In genomic region chr15:79321733-79322190, GRCm38 (mm10) we compare ENCODE assay signal across 15 mouse cellular contexts. TPM values are rescaled to one million over a fixed set of nuclear protein-coding genes. Genes with fewer than 3 reads are reported as not detected.
DNase-seq lines count a peak whose midpoint lies in the region; ATAC-seq lines count a peak whose summit lies in the region.
"Had no signal": no experiment of that assay in that cellular context is flagged by ENCODE, and none has a peak within 500 bp of the region (broad histone marks: within the 10 kb centered on the region; RNA-seq: fewer than 3 reads in every experiment).

No protein-coding gene starts in this region.

- H3K4me2 ChIP-seq in kidney, embryonic 15.5 days = no peak overlapping the region
- H3K4me2 ChIP-seq in liver, embryonic 11.5 days = peak overlapping the region; percentile 26
- no peak overlapping the region for H3K4me2 ChIP-seq in stomach, embryonic 14.5 days (replicated peaks; ENCODE audit: low read depth, low read length)
- H3K4me2 ChIP-seq: embryonic facial prominence, embryonic 12.5 days; hindbrain, embryonic 13.5 days; midbrain, embryonic 13.5 days had no signal

- no peak overlapping the region for H3K4me3 ChIP-seq in kidney, embryonic 15.5 days (replicated peaks)
- no peak overlapping the region for H3K4me3 ChIP-seq in liver, embryonic 11.5 days (ENCODE audit: low read depth, low read length)
- H3K4me3 ChIP-seq in stomach, embryonic 14.5 days (ENCODE audit: low read depth, low read length) = no peak overlapping the region
- H3K4me3 ChIP-seq: embryonic facial prominence, embryonic 12.5 days; heart, embryonic 10.5 days; hindbrain, embryonic 13.5 days; midbrain, embryonic 13.5 days had no signal

- 0 out of 2 replicates have a peak, but pooled peaks cover 4% of the 10 kb centered on the region for H3K36me3 ChIP-seq in kidney, embryonic 15.5 days
- peaks cover 9% of the 10 kb centered on the region; the same call in 1 of the 2 replicates for H3K36me3 ChIP-seq in liver, embryonic 11.5 days (ENCODE audit: control insufficient read depth, insufficient read depth, low read length)
- no peaks in the 10 kb centered on the region for H3K36me3 ChIP-seq in stomach, embryonic 14.5 days (ENCODE audit: control insufficient read depth, insufficient read depth, low read length)
- H3K36me3 ChIP-seq: embryonic facial prominence, embryonic 12.5 days had no signal

- ATAC-seq in kidney, embryonic 15.5 days (replicated peaks; ENCODE audit: low FRiP score) = no peak
- ATAC-seq in liver, embryonic 11.5 days (replicated peaks; ENCODE audit: low FRiP score) = peak; percentile 60
- no peak for ATAC-seq in stomach, embryonic 14.5 days (ENCODE audit: insufficient number of reproducible peaks, insufficient read depth, low FRiP score, low read depth)
- ATAC-seq: midbrain, embryonic 13.5 days had no signal

- peak overlapping the region; percentile 70; the same call in 1 of the 2 replicates for H3K27ac ChIP-seq in kidney, embryonic 15.5 days
- H3K27ac ChIP-seq in liver, embryonic 11.5 days (ENCODE audit: low read depth, low read length) = peak overlapping the region; percentile 36; the same call in 1 of the 2 replicates
- peak overlapping the region; percentile 72; the same call in 1 of the 2 replicates for H3K27ac ChIP-seq in stomach, embryonic 14.5 days (ENCODE audit: low read length)
- H3K27ac ChIP-seq: embryonic facial prominence, embryonic 12.5 days; hindbrain, embryonic 13.5 days; midbrain, embryonic 13.5 days had no signal

- no peak for DNase-seq in kidney, postnatal 25 days
- peak; percentile 33 for DNase-seq in c-Kit-positive CD71-positive TER-119-negative erythroid progenitor cells, embryonic 14.5 days (ENCODE audit: low read depth)
- DNase-seq in liver, embryonic 11.5 days (ENCODE audit: low spot score) = no peak
- DNase-seq in adipocyte (ENCODE audit: low spot score) = no peak
- DNase-seq in left cerebral cortex, adult 8-10 months (ENCODE audit: low spot score in 2 of 2) = no peak
- DNase-seq: cerebellum, adult 11-12 months; layer of hippocampus, adult 9-11 months; left cerebral cortex, postnatal 4 days; right cerebral cortex, postnatal 25 days had no signal

- no peaks in the 10 kb centered on the region for H3K9me3 ChIP-seq in kidney, embryonic 15.5 days (replicated peaks)
- H3K9me3 ChIP-seq in liver, embryonic 11.5 days (ENCODE audit: control insufficient read depth, low read length) = no peaks in the 10 kb centered on the region
- no peaks in the 10 kb centered on the region for H3K9me3 ChIP-seq in stomach, embryonic 14.5 days (ENCODE audit: control insufficient read depth, low read depth, low read length)
- H3K9me3 ChIP-seq: embryonic facial prominence, embryonic 12.5 days; heart, embryonic 10.5 days; hindbrain, embryonic 13.5 days; midbrain, embryonic 13.5 days had no signal

- peaks cover 46% of the 10 kb centered on the region for H3K4me1 ChIP-seq in kidney, embryonic 15.5 days
- peaks cover 53% of the 10 kb centered on the region for H3K4me1 ChIP-seq in liver, embryonic 11.5 days (replicated peaks; ENCODE audit: control insufficient read depth, insufficient read depth, low read length)
- H3K4me1 ChIP-seq in stomach, embryonic 14.5 days (ENCODE audit: control insufficient read depth, insufficient read depth, low read length) = peaks cover 20% of the 10 kb centered on the region; the same call in 1 of the 2 replicates

- H3K9ac ChIP-seq in kidney, embryonic 15.5 days = no peak overlapping the region
- H3K9ac ChIP-seq in liver, embryonic 11.5 days (ENCODE audit: low read depth, low read length) = no peak overlapping the region
- no peak overlapping the region for H3K9ac ChIP-seq in stomach, embryonic 14.5 days (replicated peaks; ENCODE audit: low read depth, low read length)
- H3K9ac ChIP-seq: embryonic facial prominence, embryonic 12.5 days; hindbrain, embryonic 13.5 days; midbrain, embryonic 13.5 days had no signal

- WGBS in kidney, embryonic 15.5 days = 67% methylated on average over 5 of the region's 5 CpGs
- 41% methylated on average over 5 of the region's 5 CpGs for WGBS in liver, embryonic 11.5 days
- 49% methylated on average over 5 of the region's 5 CpGs for WGBS in stomach, embryonic 14.5 days

- H3K27me3 ChIP-seq in kidney, embryonic 15.5 days = no peaks in the 10 kb centered on the region
- no peaks in the 10 kb centered on the region for H3K27me3 ChIP-seq in liver, embryonic 11.5 days (replicated peaks; ENCODE audit: control insufficient read depth, insufficient read depth, low read length)
- no peaks in the 10 kb centered on the region for H3K27me3 ChIP-seq in stomach, embryonic 14.5 days (ENCODE audit: control insufficient read depth, insufficient read depth, low read length)
- H3K27me3 ChIP-seq: embryonic facial prominence, embryonic 12.5 days; hindbrain, embryonic 13.5 days; midbrain, embryonic 13.5 days had no signal

RNA-seq across cellular contexts. Expression of gene Pla2g6, which starts 6.4 kb away (rescaled TPM):
- polyA plus RNA-seq in kidney, embryonic 15.5 days (2015; fragmentation: Nextera tagmentation; extraction: Ambion mirVana) = 16.9 and 17.7 TPM in 2 replicates
- 27.7 and 28.1 TPM in 2 replicates for polyA plus RNA-seq in liver, embryonic 11.5 days (2014; fragmentation: Nextera tagmentation; extraction: Ambion mirVana)
- 16.6 and 17.4 TPM in 2 replicates for polyA plus RNA-seq in stomach, embryonic 14.5 days (2014; fragmentation: Nextera tagmentation; extraction: Ambion mirVana)
- total RNA-seq in left cerebral cortex, adult 8-10 months (2022) = 10 to 100 TPM; 21.4 to 24.1 (median 22.8) TPM

RNA-seq across cellular contexts. Expression of gene Maff, which starts 24.7 kb away (rescaled TPM):
- 3.8 and 4.4 TPM in 2 replicates for polyA plus RNA-seq in kidney, embryonic 15.5 days (2015; fragmentation: Nextera tagmentation; extraction: Ambion mirVana)
- 3.1 and 3.5 TPM in 2 replicates for polyA plus RNA-seq in liver, embryonic 11.5 days (2014; fragmentation: Nextera tagmentation; extraction: Ambion mirVana)
- polyA plus RNA-seq in stomach, embryonic 14.5 days (2014; fragmentation: Nextera tagmentation; extraction: Ambion mirVana) = 4.2 and 6.1 TPM in 2 replicates
- 1 to 10 TPM; 1.2 to 3.8 (median 1.5) TPM for total RNA-seq in left cerebral cortex, adult 8-10 months (2022)

RNA-seq across cellular contexts. Expression of gene Baiap2l2, which starts 36.4 kb away (rescaled TPM):
- 13.4 and 14.3 TPM in 2 replicates for polyA plus RNA-seq in kidney, embryonic 15.5 days (2015; fragmentation: Nextera tagmentation; extraction: Ambion mirVana)
- polyA plus RNA-seq in liver, embryonic 11.5 days (2014; fragmentation: Nextera tagmentation; extraction: Ambion mirVana) = 2.9 and 4.6 TPM in 2 replicates
- 5.9 and 8.6 TPM in 2 replicates for polyA plus RNA-seq in stomach, embryonic 14.5 days (2014; fragmentation: Nextera tagmentation; extraction: Ambion mirVana)
- 10 to 100 TPM in 3 of 4 experiments, 1 to 10 TPM in 1; 3.1 to 14.2 (median 11.4) TPM for total RNA-seq in left cerebral cortex, adult 8-10 months (2022)
